Mouse (Mus musculus) embryonic fibroblast, embryonic 13.5 days (primary cell): ENCODE measurements around the gene Clip3. TPM values are rescaled to one million over a fixed set of nuclear protein-coding genes. Genes with fewer than 3 reads are reported as not detected.

Source experiments
- H3K27ac ChIP-seq: 2 replicates; pipeline ENCODE4 v1.5.1; 2012; ENCODE audit warnings: low read length, control low read depth, inconsistent platforms; ENCODE audit not compliant: insufficient read depth
- H3K4me1 ChIP-seq: 2 replicates; pipeline ENCODE4 v1.6.1; 2011; ENCODE audit warnings: low read length; ENCODE audit not compliant: control insufficient read depth, insufficient read depth
- H3K4me3 ChIP-seq: 2 replicates; pipeline ENCODE4 v1.5.1; 2011; ENCODE audit warnings: mild to moderate bottlenecking, control low read depth, low read length; ENCODE audit not compliant: insufficient read depth
- CTCF ChIP-seq: IDR thresholded peaks from 2 replicates; pipeline ENCODE4 v1.5.1; 2011; ENCODE audit warnings: mild to moderate bottlenecking, control low read depth, low read length, moderate library complexity, borderline replicate concordance; ENCODE audit not compliant: insufficient read depth
- POLR2A ChIP-seq: IDR thresholded peaks from 2 replicates; pipeline ENCODE4 v1.6.1; 2011; ENCODE audit warnings: low read depth, mild to moderate bottlenecking, control low read depth, low read length, moderate library complexity
- polyA plus RNA-seq: library from polyadenylated mRNA; stranded (reverse); fragments of >200 nt; gene quantifications from 2 replicates; pipeline ENCODE4 v1.2.4, GENCODE M21; 2011; ENCODE audit warnings: low read depth; ENCODE audit not compliant: missing spikeins, insufficient read length

The Clip3 gene
- polyA plus RNA-seq, 1 experiment: 124 TPM

DNA sequence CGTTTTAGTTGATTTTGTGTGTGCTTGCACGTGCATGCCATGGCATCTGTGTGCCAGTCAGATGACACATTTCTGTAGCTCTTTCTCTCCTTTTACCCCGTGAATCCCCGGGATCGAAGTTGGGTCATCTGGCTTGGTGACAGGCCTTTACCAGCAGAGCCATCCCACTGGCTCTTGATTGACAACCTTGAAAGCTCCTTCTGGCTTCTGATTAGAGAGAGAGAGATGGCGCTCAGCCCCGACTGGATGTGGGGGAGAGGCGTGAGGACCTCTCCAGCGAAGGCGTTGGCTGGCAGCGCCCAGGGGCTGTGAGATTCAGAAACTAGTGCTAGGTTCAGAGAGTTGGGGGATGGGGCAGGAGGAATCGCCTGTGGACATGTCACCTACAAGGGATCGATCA is 2.3 kb downstream of the Clip3 start:
- Histone ChIP-seq H3K4me1 (no peaks in the 10 kb centered on the region), H3K27ac (no peak overlapping the region), H3K4me3 (no peak overlapping the region)
- TF ChIP-seq POLR2A (no peak), CTCF (no peak)

DNA sequence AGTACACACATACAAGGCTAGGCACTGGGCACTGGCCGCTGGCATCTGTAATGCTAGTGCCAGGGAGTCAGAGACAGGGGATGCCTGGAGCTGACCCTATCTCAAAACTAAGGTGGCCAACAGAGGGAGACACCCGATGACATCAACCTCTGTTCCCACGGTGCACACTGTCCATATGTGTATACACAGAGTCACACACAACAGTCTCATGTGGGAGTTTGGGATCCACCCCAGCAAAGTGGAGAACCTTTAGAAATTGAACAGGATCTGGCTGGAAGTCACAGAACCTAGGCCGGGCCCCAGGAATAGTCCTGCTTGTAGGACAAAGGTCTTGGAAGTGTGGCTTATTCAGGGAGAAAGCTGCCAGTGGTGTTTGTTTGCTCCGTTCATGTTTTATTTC is 2.8 kb downstream of the Clip3 start:
- H3K4me3 ChIP-seq: no peak overlapping the region

DNA sequence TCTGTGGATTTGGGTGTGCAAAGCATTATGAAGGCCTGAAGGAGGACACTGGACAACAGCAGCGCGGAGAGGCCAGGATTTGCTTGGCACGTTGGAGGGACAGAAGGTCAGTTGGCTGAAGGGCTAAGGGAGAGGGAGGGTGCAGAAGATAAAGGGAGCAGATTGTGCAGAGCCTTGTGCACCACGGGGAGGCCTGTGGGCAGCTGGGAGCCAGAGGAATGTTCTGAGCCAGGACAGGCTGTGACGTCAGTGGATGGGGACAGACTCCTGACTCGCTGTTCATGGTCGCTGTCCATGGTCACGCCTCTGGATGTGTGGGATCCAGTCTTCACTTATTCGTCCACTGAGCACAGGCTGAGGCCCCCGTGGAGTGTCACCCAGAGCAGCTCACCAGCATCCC is 3.6 kb downstream of the Clip3 start:
- no peaks in the 10 kb centered on the region for H3K4me1 ChIP-seq
- TF ChIP-seq POLR2A (no peak), CTCF (no peak)
- H3K4me3 ChIP-seq: no peak overlapping the region
- H3K27ac ChIP-seq: no peak overlapping the region

More for the DNA sequence above, 2.8 kb downstream of the Clip3 start:
- TF ChIP-seq POLR2A: no peak
- no peak for TF ChIP-seq CTCF
- H3K4me1 ChIP-seq: no peaks in the 10 kb centered on the region
- H3K27ac ChIP-seq: no peak overlapping the region

GRCm38 (mm10) chr7:30296816-30297215 is 5.3 kb downstream of the Clip3 start:
- TF ChIP-seq CTCF: no peak
- TF ChIP-seq POLR2A: no peak
- Histone ChIP-seq H3K27ac (no peak overlapping the region), H3K4me3 (no peak overlapping the region), H3K4me1 (no peaks in the 10 kb centered on the region)

GRCm38 (mm10) chr7:30297266-30297665 is 5.7 kb downstream of the Clip3 start:
- no peak overlapping the region for H3K27ac ChIP-seq
- H3K4me3 ChIP-seq: no peak overlapping the region
- H3K4me1 ChIP-seq: no peaks in the 10 kb centered on the region
- TF ChIP-seq POLR2A (no peak), CTCF (no peak)

DNA sequence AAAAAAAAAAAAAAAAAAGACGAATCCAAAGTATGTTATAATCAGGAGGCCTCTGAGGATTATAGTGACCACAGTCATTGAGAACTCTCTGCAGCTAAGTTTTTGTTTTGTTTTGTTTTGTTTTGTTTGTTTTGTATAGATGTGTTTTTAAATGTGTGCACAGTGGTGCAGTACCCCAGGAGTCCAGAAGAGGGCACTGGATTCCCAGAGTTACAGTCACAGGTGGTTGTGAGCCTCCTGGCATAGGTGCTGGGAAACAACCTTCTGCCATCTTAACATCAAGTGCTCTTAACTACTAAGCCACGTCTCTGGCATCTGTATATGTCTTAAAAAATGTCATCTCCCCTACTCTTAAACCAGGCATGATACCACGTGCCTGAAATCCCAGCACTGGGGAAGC is 9.4 kb downstream of the Clip3 start:
- Histone ChIP-seq H3K27ac (no peak overlapping the region), H3K4me3 (no peak overlapping the region), H3K4me1 (no peaks in the 10 kb centered on the region)
- TF ChIP-seq CTCF (no peak), POLR2A (no peak)

GRCm38 (mm10) chr7:30306083-30306779 is 14.7 kb downstream of the Clip3 start:
- Histone ChIP-seq H3K27ac (no peak overlapping the region), H3K4me3 (no peak overlapping the region), H3K4me1 (no peaks in the 10 kb centered on the region)
- TF ChIP-seq POLR2A: no peak
- no peak for TF ChIP-seq CTCF

DNA sequence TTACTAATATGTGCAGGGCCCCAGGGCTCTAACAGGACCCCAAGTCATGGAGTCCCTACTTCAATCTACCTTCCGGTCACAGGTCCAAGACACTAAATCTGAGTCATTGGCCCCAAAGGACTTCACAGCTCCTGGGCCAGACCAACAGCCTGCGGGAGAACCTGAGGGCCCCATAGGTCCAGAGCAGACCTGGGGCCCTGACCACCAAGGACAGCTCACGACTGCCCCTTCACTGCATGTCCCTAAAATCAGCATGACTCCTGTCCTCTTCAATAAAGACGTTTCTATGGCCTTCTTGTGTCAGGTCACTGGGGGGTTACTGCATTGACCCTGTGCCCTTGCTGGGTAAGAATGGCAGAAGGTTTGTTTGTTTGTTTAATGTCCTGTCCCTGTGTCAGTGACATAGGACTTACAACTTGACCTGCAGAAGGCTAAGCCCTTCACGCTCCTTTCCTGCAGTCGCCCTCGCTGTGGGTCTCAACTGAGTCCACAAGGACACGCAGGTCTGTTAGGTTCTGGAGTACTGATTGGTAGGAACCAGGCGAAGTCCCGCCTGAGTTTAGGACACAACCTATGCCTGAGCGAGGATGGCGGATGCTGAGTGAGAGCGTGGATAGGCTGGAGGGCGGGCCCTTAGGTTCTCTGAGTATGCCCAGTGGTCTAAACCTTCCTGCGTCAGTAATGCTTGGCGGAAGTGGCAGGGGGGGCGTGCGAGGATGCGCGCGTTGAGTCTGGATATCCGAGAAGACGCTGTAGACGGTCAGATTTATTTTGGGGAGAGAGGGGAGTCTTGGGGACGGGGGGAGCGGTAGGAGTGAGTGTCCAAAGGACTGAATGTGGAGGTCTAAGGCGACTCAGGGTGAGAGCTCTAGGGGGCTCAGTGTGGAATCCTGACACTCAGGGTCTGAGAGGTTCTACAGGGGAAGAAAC is 16.8 kb downstream of the Clip3 start, which contains the start of gene Alkbh6:
TSS of gene Alkbh6 (plus strand) at position 642 of the 930 bp plus-strand sequence.
- TF ChIP-seq POLR2A (peak; percentile 99), CTCF (no peak)
- Histone ChIP-seq H3K4me3 (peak within 1 kb of the TSS; percentile 73), H3K4me1 (no peaks in the 10 kb centered on the region), H3K27ac (no peak within 1 kb of the TSS)

- no peak overlapping the region for H3K27ac ChIP-seq
- H3K4me3 ChIP-seq: peak overlapping the region; percentile 73
- TF ChIP-seq CTCF: no peak
- TF ChIP-seq POLR2A: no peak
- no peaks in the 10 kb centered on the region for H3K4me1 ChIP-seq
Measured at GRCm38 (mm10) chr7:30309395-30310129, 18.0 kb downstream of the Clip3 start.

- Histone ChIP-seq H3K4me1 (no peaks in the 10 kb centered on the region), H3K4me3 (no peak overlapping the region), H3K27ac (no peak overlapping the region)
- no peak for TF ChIP-seq CTCF
- TF ChIP-seq POLR2A: no peak
Measured at GRCm38 (mm10) chr7:30310136-30310535, 18.6 kb downstream of the Clip3 start.
